Mouse (Mus musculus): ENCODE results near the gene Cacna1a. TPM values are rescaled to one million over a fixed set of nuclear protein-coding genes. Genes with fewer than 3 reads are reported as not detected.

Cacna1a gene
- total RNA-seq, 2 experiments from 2014 or later: 156 to 184 TPM

- no peak for DNase-seq (ENCODE audit: low spot score in 2 of 2)
Measured at GRCm38 (mm10) chr8:84635397-84636050, 247.3 kb downstream of the Cacna1a start.

- DNase-seq (ENCODE audit: low spot score in 2 of 2): no peak
Measured at GRCm38 (mm10) chr8:84636051-84636691, 247.9 kb downstream of the Cacna1a start.

- no peak for DNase-seq (ENCODE audit: low spot score in 2 of 2)
Measured at GRCm38 (mm10) chr8:84637946-84638554, 249.8 kb downstream of the Cacna1a start.

GRCm38 (mm10) chr8:84638555-84639161, 250.4 kb downstream of the Cacna1a start:
- no peak for DNase-seq (ENCODE audit: low spot score in 2 of 2)

GRCm38 (mm10) chr8:84639162-84640009, 251.1 kb downstream of the Cacna1a start:
- DNase-seq (ENCODE audit: low spot score in 2 of 2): peak; percentile 88 to 97

- no peak for DNase-seq (ENCODE audit: low spot score in 2 of 2)
Measured at GRCm38 (mm10) chr8:84640010-84640588, 251.9 kb downstream of the Cacna1a start.

GRCm38 (mm10) chr8:84640617-84641294, 252.5 kb downstream of the Cacna1a start:
- no peak for DNase-seq (ENCODE audit: low spot score in 2 of 2)

- no peak for DNase-seq (ENCODE audit: low spot score in 2 of 2)
Measured at GRCm38 (mm10) chr8:84641578-84642361, 253.5 kb downstream of the Cacna1a start.

- DNase-seq (ENCODE audit: low spot score in 2 of 2): no peak
Measured at GRCm38 (mm10) chr8:84643019-84643418, 254.8 kb downstream of the Cacna1a start.

GRCm38 (mm10) chr8:84646800-84647199, 258.6 kb downstream of the Cacna1a start:
- DNase-seq (ENCODE audit: low spot score in 2 of 2): no peak

- no peak for DNase-seq (ENCODE audit: low spot score in 2 of 2)
Measured at GRCm38 (mm10) chr8:84647461-84647901, 259.2 kb downstream of the Cacna1a start.

GRCm38 (mm10) chr8:84650213-84650612, 262.0 kb downstream of the Cacna1a start:
- DNase-seq (ENCODE audit: low spot score in 2 of 2): no peak

- no peak for DNase-seq (ENCODE audit: low spot score in 2 of 2)
Measured at GRCm38 (mm10) chr8:84653092-84653631, 264.9 kb downstream of the Cacna1a start.

GRCm38 (mm10) chr8:84654597-84654996, 266.4 kb downstream of the Cacna1a start:
- DNase-seq (ENCODE audit: low spot score in 2 of 2): no peak

GRCm38 (mm10) chr8:84655336-84656190, 267.3 kb downstream of the Cacna1a start:
- DNase-seq (ENCODE audit: low spot score in 2 of 2): no peak

- DNase-seq (ENCODE audit: low spot score in 2 of 2): no peak
Measured at GRCm38 (mm10) chr8:84656191-84656525, 267.9 kb downstream of the Cacna1a start.

- no peak for DNase-seq (ENCODE audit: low spot score in 2 of 2)
Measured at GRCm38 (mm10) chr8:84656641-84657126, 268.4 kb downstream of the Cacna1a start.

GRCm38 (mm10) chr8:84657203-84657602, 269.0 kb downstream of the Cacna1a start:
- DNase-seq (ENCODE audit: low spot score in 2 of 2): no peak

Data from layer of hippocampus, adult 18-20 months (tissue).